Comparison of ENCODE assay signal across 31 mouse cellular contexts in genomic region chr17:87724727-87725126, GRCm38 (mm10).
"Had no signal": no experiment of that assay in that cellular context is flagged by ENCODE, and none has a peak within 500 bp of the region (broad histone marks: within the 10 kb centered on the region; RNA-seq: fewer than 3 reads in every experiment).

No protein-coding gene starts in this region.

- H3K27ac ChIP-seq: heart, embryonic 10.5 days; heart, embryonic 13.5 days; heart, embryonic 15.5 days; hindbrain, embryonic 10.5 days; hindbrain, embryonic 12.5 days; hindbrain, embryonic 13.5 days; hindbrain, embryonic 14.5 days; hindbrain, embryonic 15.5 days; hindbrain, postnatal 0 days; intestine, embryonic 15.5 days; kidney, embryonic 15.5 days; kidney, postnatal 0 days; layer of hippocampus, adult 2 months; left cerebral cortex, adult 2 months had no signal

- DNase-seq: heart, postnatal 10 days; heart, postnatal 14 days; heart, postnatal 36 days; heart, postnatal 4 days; kidney, adult 11 months; kidney, adult 18-20 months; kidney, adult 2 months; kidney, adult 8-10 months; kidney, adult 9 months; kidney, postnatal 10 days; kidney, postnatal 14 days; kidney, postnatal 25 days; kidney, postnatal 36 days; kidney, postnatal 4 days; layer of hippocampus, adult 9-11 months; layer of hippocampus, postnatal 36 days had no signal

- H3K4me3 ChIP-seq: heart, embryonic 10.5 days; heart, embryonic 12.5 days; heart, embryonic 13.5 days; heart, embryonic 15.5 days; hindbrain, embryonic 10.5 days; hindbrain, embryonic 12.5 days; hindbrain, embryonic 13.5 days; hindbrain, embryonic 15.5 days; intestine, embryonic 15.5 days; kidney, embryonic 15.5 days; layer of hippocampus, adult 2 months; left cerebral cortex, adult 2 months had no signal

- H3K9me3 ChIP-seq: heart, embryonic 10.5 days; hindbrain, embryonic 12.5 days; hindbrain, embryonic 15.5 days; intestine, embryonic 15.5 days; kidney, embryonic 15.5 days had no signal

- H3K9ac ChIP-seq: heart, embryonic 12.5 days; heart, embryonic 13.5 days; heart, embryonic 15.5 days; hindbrain, embryonic 12.5 days; hindbrain, embryonic 13.5 days; hindbrain, embryonic 14.5 days; hindbrain, embryonic 15.5 days; intestine, embryonic 15.5 days; kidney, embryonic 15.5 days had no signal

- H3K4me1 ChIP-seq: heart, embryonic 10.5 days; heart, embryonic 12.5 days; heart, embryonic 13.5 days; heart, embryonic 15.5 days; hindbrain, embryonic 10.5 days; hindbrain, embryonic 12.5 days; hindbrain, embryonic 13.5 days; hindbrain, embryonic 15.5 days; intestine, embryonic 15.5 days; kidney, embryonic 15.5 days had no signal
